Mouse (Mus musculus) olfactory bulb, adult 2 months (tissue): ENCODE data around the gene Utp14a.

Experiments
- CTCF ChIP-seq: fragments of 200-500 bp; IDR thresholded peaks from 2 replicates; pipeline ENCODE4 v1.5.1; 2012; ENCODE audit warnings: low read depth, mild to moderate bottlenecking, low read length, moderate library complexity; ENCODE audit not compliant: insufficient read depth
- POLR2A ChIP-seq: fragments of 200-500 bp; IDR thresholded peaks from 2 replicates; pipeline ENCODE4 v1.6.1; 2012; ENCODE audit warnings: mild to moderate bottlenecking, low read depth, low read length, moderate library complexity; ENCODE audit not compliant: insufficient read depth

GRCm38 (mm10) chrX:48310706-48311517 is 54.2 kb downstream of the Utp14a start:
- TF ChIP-seq POLR2A (no peak), CTCF (no peak)
